Mouse (Mus musculus): ENCODE measurements around the gene Fam169b. TPM values are rescaled to one million over a fixed set of nuclear protein-coding genes. Genes with fewer than 3 reads are reported as not detected.

The Fam169b gene
- polyA plus RNA-seq, 1 experiment = 0.13 TPM

- DNase-seq = no peak
- no peak for TF ChIP-seq POLR2A (IDR thresholded peaks at IDR 0.05; ENCODE audit: borderline replicate concordance, insufficient read depth, low read length)
- 48% methylated on average over 13 of the region's 13 CpGs for WGBS
- H3K4me1 ChIP-seq (ENCODE audit: control insufficient read depth, insufficient read depth, low read length) = peaks cover 8% of the 10 kb centered on the region
- no peak overlapping the region for H3K4me3 ChIP-seq (replicated peaks; ENCODE audit: insufficient read depth, low read depth, low read length)
- H3K27ac ChIP-seq (ENCODE audit: insufficient read depth, low read length) = no peak overlapping the region
- no peaks in the 10 kb centered on the region for H3K27me3 ChIP-seq (ENCODE audit: control insufficient read depth, insufficient read depth, low read length)
Measured at GRCm38 (mm10) chr7:68233619-68234223, 39.9 kb upstream of the Fam169b start.

- Histone ChIP-seq H3K4me1 (ENCODE audit: control insufficient read depth, insufficient read depth, low read length) (no peaks in the 10 kb centered on the region), H3K4me3 (replicated peaks; ENCODE audit: insufficient read depth, low read depth, low read length) (no peak overlapping the region), H3K27ac (ENCODE audit: insufficient read depth, low read length) (no peak overlapping the region), H3K27me3 (ENCODE audit: control insufficient read depth, insufficient read depth, low read length) (no peaks in the 10 kb centered on the region)
- no peak for DNase-seq
- 23% methylated on average over 8 of the region's 8 CpGs for WGBS
- no peak for TF ChIP-seq POLR2A (IDR thresholded peaks at IDR 0.05; ENCODE audit: borderline replicate concordance, insufficient read depth, low read length)
- no peak for TF ChIP-seq CTCF (IDR thresholded peaks at IDR 0.05; ENCODE audit: borderline replicate concordance, insufficient read depth, low read depth, low read length)
Measured at GRCm38 (mm10) chr7:68236817-68237216, 36.8 kb upstream of the Fam169b start.

GRCm38 (mm10) chr7:68239220-68239827, 34.3 kb upstream of the Fam169b start:
- Histone ChIP-seq H3K27me3 (ENCODE audit: control insufficient read depth, insufficient read depth, low read length) (no peaks in the 10 kb centered on the region), H3K4me1 (ENCODE audit: control insufficient read depth, insufficient read depth, low read length) (no peaks in the 10 kb centered on the region), H3K4me3 (replicated peaks; ENCODE audit: insufficient read depth, low read depth, low read length) (no peak overlapping the region), H3K27ac (ENCODE audit: insufficient read depth, low read length) (no peak overlapping the region)
- DNase-seq = no peak
- WGBS = 77% methylated on average over 11 of the region's 11 CpGs
- TF ChIP-seq POLR2A (IDR thresholded peaks at IDR 0.05; ENCODE audit: borderline replicate concordance, insufficient read depth, low read length) = no peak
- TF ChIP-seq CTCF (IDR thresholded peaks at IDR 0.05; ENCODE audit: borderline replicate concordance, insufficient read depth, low read depth, low read length) = no peak

GRCm38 (mm10) chr7:68241205-68241604, 32.4 kb upstream of the Fam169b start:
- DNase-seq = no peak
- no peak for TF ChIP-seq CTCF (IDR thresholded peaks at IDR 0.05; ENCODE audit: borderline replicate concordance, insufficient read depth, low read depth, low read length)
- TF ChIP-seq POLR2A (IDR thresholded peaks at IDR 0.05; ENCODE audit: borderline replicate concordance, insufficient read depth, low read length) = no peak
- Histone ChIP-seq H3K4me1 (ENCODE audit: control insufficient read depth, insufficient read depth, low read length) (no peaks in the 10 kb centered on the region), H3K27me3 (ENCODE audit: control insufficient read depth, insufficient read depth, low read length) (no peaks in the 10 kb centered on the region), H3K4me3 (replicated peaks; ENCODE audit: insufficient read depth, low read depth, low read length) (no peak overlapping the region), H3K27ac (ENCODE audit: insufficient read depth, low read length) (no peak overlapping the region)
- 52% methylated on average over 9 of the region's 9 CpGs for WGBS

GRCm38 (mm10) chr7:68245681-68246080, 28.0 kb upstream of the Fam169b start:
- Histone ChIP-seq H3K27me3 (ENCODE audit: control insufficient read depth, insufficient read depth, low read length) (no peaks in the 10 kb centered on the region), H3K4me1 (ENCODE audit: control insufficient read depth, insufficient read depth, low read length) (no peaks in the 10 kb centered on the region), H3K4me3 (replicated peaks; ENCODE audit: insufficient read depth, low read depth, low read length) (no peak overlapping the region), H3K27ac (ENCODE audit: insufficient read depth, low read length) (no peak overlapping the region)
- 54% methylated on average over 4 of the region's 4 CpGs for WGBS
- DNase-seq = no peak
- TF ChIP-seq POLR2A (IDR thresholded peaks at IDR 0.05; ENCODE audit: borderline replicate concordance, insufficient read depth, low read length) = no peak
- TF ChIP-seq CTCF (IDR thresholded peaks at IDR 0.05; ENCODE audit: borderline replicate concordance, insufficient read depth, low read depth, low read length) = no peak

- Histone ChIP-seq H3K27ac (ENCODE audit: insufficient read depth, low read length) (no peak overlapping the region), H3K4me1 (ENCODE audit: control insufficient read depth, insufficient read depth, low read length) (no peaks in the 10 kb centered on the region), H3K27me3 (ENCODE audit: control insufficient read depth, insufficient read depth, low read length) (no peaks in the 10 kb centered on the region), H3K4me3 (replicated peaks; ENCODE audit: insufficient read depth, low read depth, low read length) (no peak overlapping the region)
- DNase-seq = no peak
- WGBS = 59% methylated on average over 8 of the region's 8 CpGs
- TF ChIP-seq CTCF (IDR thresholded peaks at IDR 0.05; ENCODE audit: borderline replicate concordance, insufficient read depth, low read depth, low read length) (no peak), POLR2A (IDR thresholded peaks at IDR 0.05; ENCODE audit: borderline replicate concordance, insufficient read depth, low read length) (no peak)
Measured at GRCm38 (mm10) chr7:68246249-68246648, 27.4 kb upstream of the Fam169b start.

GRCm38 (mm10) chr7:68250411-68250810, 23.2 kb upstream of the Fam169b start:
- 89% methylated on average over 1 of the region's 1 CpGs for WGBS
- no peak overlapping the region for H3K27ac ChIP-seq (ENCODE audit: insufficient read depth, low read length)
- TF ChIP-seq CTCF (IDR thresholded peaks at IDR 0.05; ENCODE audit: borderline replicate concordance, insufficient read depth, low read depth, low read length) (no peak), POLR2A (IDR thresholded peaks at IDR 0.05; ENCODE audit: borderline replicate concordance, insufficient read depth, low read length) (no peak)
- no peak overlapping the region for H3K4me3 ChIP-seq (replicated peaks; ENCODE audit: insufficient read depth, low read depth, low read length)
- no peaks in the 10 kb centered on the region for H3K27me3 ChIP-seq (ENCODE audit: control insufficient read depth, insufficient read depth, low read length)
- H3K4me1 ChIP-seq (ENCODE audit: control insufficient read depth, insufficient read depth, low read length) = no peaks in the 10 kb centered on the region
- DNase-seq = no peak

GRCm38 (mm10) chr7:68250902-68251301, 22.7 kb upstream of the Fam169b start:
- WGBS = 78% methylated on average over 3 of the region's 3 CpGs
- DNase-seq = no peak
- H3K27ac ChIP-seq (ENCODE audit: insufficient read depth, low read length) = no peak overlapping the region
- H3K27me3 ChIP-seq (ENCODE audit: control insufficient read depth, insufficient read depth, low read length) = no peaks in the 10 kb centered on the region
- H3K4me1 ChIP-seq (ENCODE audit: control insufficient read depth, insufficient read depth, low read length) = no peaks in the 10 kb centered on the region
- no peak overlapping the region for H3K4me3 ChIP-seq (replicated peaks; ENCODE audit: insufficient read depth, low read depth, low read length)
- TF ChIP-seq POLR2A (IDR thresholded peaks at IDR 0.05; ENCODE audit: borderline replicate concordance, insufficient read depth, low read length) (no peak), CTCF (IDR thresholded peaks at IDR 0.05; ENCODE audit: borderline replicate concordance, insufficient read depth, low read depth, low read length) (no peak)
